In the genomic region with DNA sequence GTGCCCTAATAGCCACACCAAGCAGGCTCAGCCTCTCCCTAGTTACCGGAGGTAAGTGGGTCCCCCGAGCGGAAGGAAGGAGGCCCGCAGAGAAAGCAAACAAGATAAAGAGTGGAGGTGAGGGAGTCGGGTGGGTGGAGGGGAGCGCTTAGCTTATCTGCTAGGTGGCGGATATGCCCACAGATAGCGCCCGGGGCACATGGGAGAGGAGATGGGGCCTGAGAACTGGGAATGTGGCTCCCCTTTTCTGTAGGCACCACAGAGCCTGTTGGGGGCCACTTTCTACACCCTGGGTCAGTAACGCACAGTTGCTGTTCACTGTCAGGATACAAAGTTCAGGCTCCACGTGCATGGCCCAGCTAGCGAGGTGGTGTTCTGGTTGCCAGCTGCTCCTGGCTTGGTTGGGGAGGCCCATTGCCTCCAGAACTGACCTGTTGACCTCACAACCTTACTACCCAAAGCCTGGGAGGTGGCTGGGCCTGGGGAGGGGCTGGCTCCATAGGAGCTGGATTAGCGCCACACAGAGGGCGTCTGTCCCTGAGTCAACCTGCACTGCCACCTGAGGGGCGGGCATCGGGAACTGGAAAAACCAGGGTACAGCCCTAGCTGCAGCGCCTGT, we compare ENCODE assay signal across 13 mouse cellular contexts. TPM values are rescaled to one million over a fixed set of nuclear protein-coding genes. Genes with fewer than 3 reads are reported as not detected.
A peak's percentile ranks its signal among the peaks of the same experiment; 100 is the strongest.
DNase-seq lines count a peak whose midpoint lies in the region; ATAC-seq lines count a peak whose summit lies in the region.
"Had no signal": no experiment of that assay in that cellular context is flagged by ENCODE, and none has a peak within 500 bp of the region (broad histone marks: within the 10 kb centered on the region; RNA-seq: fewer than 3 reads in every experiment).

No protein-coding gene starts in this region.

- no peak for DNase-seq in forebrain, embryonic 10.5 days (ENCODE audit: extremely low spot score, low spot score)
- peak; percentile 44 for DNase-seq in urinary bladder, adult 2 months (ENCODE audit: low spot score)
- DNase-seq in urinary bladder, postnatal 10 days (ENCODE audit: low spot score), result no peak
- no peak for DNase-seq in retina, embryonic 14.5 days (ENCODE audit: low spot score)
- no peak for DNase-seq in layer of hippocampus, adult 11-12 months (ENCODE audit: low spot score)
- DNase-seq in spleen, adult 18-20 months, result no peak
- DNase-seq: cerebellum, postnatal 36 days; gastrocnemius, postnatal 36 days; thymus, postnatal 36 days had no signal

- H3K4me1 ChIP-seq in forebrain, embryonic 10.5 days, result peaks cover 76% of the 10 kb centered on the region
- H3K4me1 ChIP-seq in forebrain, embryonic 15.5 days, result peaks cover 10% of the 10 kb centered on the region
- H3K4me1 ChIP-seq in limb, embryonic 15.5 days, result peaks cover 55% of the 10 kb centered on the region

- peak overlapping the region; percentile 84 for H3K27ac ChIP-seq in forebrain, embryonic 10.5 days
- H3K27ac ChIP-seq in forebrain, embryonic 15.5 days (replicated peaks), result no peak overlapping the region
- peak overlapping the region; percentile 11; the same call in 1 of the 2 replicates for H3K27ac ChIP-seq in limb, embryonic 15.5 days
- H3K27ac ChIP-seq: limb, embryonic 12.5 days had no signal

- 0 out of 2 replicates have a peak, but pooled peaks cover 4% of the 10 kb centered on the region for H3K27me3 ChIP-seq in forebrain, embryonic 10.5 days (ENCODE audit: poor library complexity, severe bottlenecking)
- no peaks in the 10 kb centered on the region for H3K27me3 ChIP-seq in forebrain, embryonic 15.5 days
- no peaks in the 10 kb centered on the region for H3K27me3 ChIP-seq in limb, embryonic 15.5 days
- H3K27me3 ChIP-seq: limb, embryonic 12.5 days; Patski had no signal

- WGBS in forebrain, embryonic 10.5 days, result 72% methylated on average over 17 of the region's 17 CpGs
- 78% methylated on average over 17 of the region's 17 CpGs for WGBS in forebrain, embryonic 15.5 days
- WGBS in limb, embryonic 15.5 days, result 74% methylated on average over 17 of the region's 17 CpGs

- peaks cover 32% of the 10 kb centered on the region for H3K36me3 ChIP-seq in forebrain, embryonic 10.5 days (replicated peaks)
- H3K36me3 ChIP-seq in forebrain, embryonic 15.5 days, result no peaks in the 10 kb centered on the region
- peaks cover 14% of the 10 kb centered on the region for H3K36me3 ChIP-seq in limb, embryonic 15.5 days

- H3K4me3 ChIP-seq in forebrain, embryonic 10.5 days, result no peak overlapping the region
- no peak overlapping the region for H3K4me3 ChIP-seq in forebrain, embryonic 15.5 days
- H3K4me3 ChIP-seq in limb, embryonic 15.5 days, result no peak overlapping the region
- H3K4me3 ChIP-seq: limb, embryonic 12.5 days had no signal

- H3K9me3 ChIP-seq in forebrain, embryonic 10.5 days, result no peaks in the 10 kb centered on the region
- no peaks in the 10 kb centered on the region for H3K9me3 ChIP-seq in forebrain, embryonic 15.5 days
- H3K9me3 ChIP-seq in limb, embryonic 15.5 days, result no peaks in the 10 kb centered on the region
- H3K9me3 ChIP-seq: limb, embryonic 12.5 days had no signal

- no peak overlapping the region for H3K9ac ChIP-seq in forebrain, embryonic 15.5 days (replicated peaks)
- H3K9ac ChIP-seq in limb, embryonic 15.5 days, result no peak overlapping the region

- ATAC-seq in forebrain, embryonic 15.5 days (replicated peaks), result no peak
- no peak for ATAC-seq in limb, embryonic 15.5 days (ENCODE audit: insufficient number of reproducible peaks, low FRiP score, low TSS enrichment, low read depth)
- ATAC-seq: Patski had no signal

- H3K4me2 ChIP-seq in forebrain, embryonic 15.5 days (replicated peaks), result no peak overlapping the region
- no peak overlapping the region for H3K4me2 ChIP-seq in limb, embryonic 15.5 days
- H3K4me2 ChIP-seq: limb, embryonic 12.5 days had no signal

RNA-seq across cellular contexts. Expression of a gene that starts 11.6 kb away (rescaled TPM):
- polyA plus RNA-seq in forebrain, embryonic 10.5 days (2016; fragmentation: Nextera tagmentation; extraction: Ambion mirVana), result 3.3 and 3.7 TPM in 2 replicates
- polyA plus RNA-seq in forebrain, embryonic 15.5 days (2015; fragmentation: Nextera tagmentation; extraction: Ambion mirVana), result 1.0 and 1.1 TPM in 2 replicates
- 20.2 and 25.6 TPM in 2 replicates for polyA plus RNA-seq in urinary bladder, adult 2 months (2012; rRNA removed)
- polyA plus RNA-seq in limb, embryonic 15.5 days (2015; fragmentation: Nextera tagmentation; extraction: Ambion mirVana), result 6.2 and 6.5 TPM in 2 replicates

RNA-seq across cellular contexts. Expression of a gene that starts 55.4 kb away (rescaled TPM):
- 0.55 and 0.63 TPM in 2 replicates for polyA plus RNA-seq in forebrain, embryonic 10.5 days (2016; fragmentation: Nextera tagmentation; extraction: Ambion mirVana)
- polyA plus RNA-seq in forebrain, embryonic 15.5 days (2015; fragmentation: Nextera tagmentation; extraction: Ambion mirVana), result 12.1 and 13.8 TPM in 2 replicates
- polyA plus RNA-seq in urinary bladder, adult 2 months (2012; rRNA removed), result 0.28 and 0.66 TPM in 2 replicates
- 1.6 and 1.9 TPM in 2 replicates for polyA plus RNA-seq in limb, embryonic 15.5 days (2015; fragmentation: Nextera tagmentation; extraction: Ambion mirVana)
